11 mouse cellular contexts compared by ENCODE assay signal in the genomic region with DNA sequence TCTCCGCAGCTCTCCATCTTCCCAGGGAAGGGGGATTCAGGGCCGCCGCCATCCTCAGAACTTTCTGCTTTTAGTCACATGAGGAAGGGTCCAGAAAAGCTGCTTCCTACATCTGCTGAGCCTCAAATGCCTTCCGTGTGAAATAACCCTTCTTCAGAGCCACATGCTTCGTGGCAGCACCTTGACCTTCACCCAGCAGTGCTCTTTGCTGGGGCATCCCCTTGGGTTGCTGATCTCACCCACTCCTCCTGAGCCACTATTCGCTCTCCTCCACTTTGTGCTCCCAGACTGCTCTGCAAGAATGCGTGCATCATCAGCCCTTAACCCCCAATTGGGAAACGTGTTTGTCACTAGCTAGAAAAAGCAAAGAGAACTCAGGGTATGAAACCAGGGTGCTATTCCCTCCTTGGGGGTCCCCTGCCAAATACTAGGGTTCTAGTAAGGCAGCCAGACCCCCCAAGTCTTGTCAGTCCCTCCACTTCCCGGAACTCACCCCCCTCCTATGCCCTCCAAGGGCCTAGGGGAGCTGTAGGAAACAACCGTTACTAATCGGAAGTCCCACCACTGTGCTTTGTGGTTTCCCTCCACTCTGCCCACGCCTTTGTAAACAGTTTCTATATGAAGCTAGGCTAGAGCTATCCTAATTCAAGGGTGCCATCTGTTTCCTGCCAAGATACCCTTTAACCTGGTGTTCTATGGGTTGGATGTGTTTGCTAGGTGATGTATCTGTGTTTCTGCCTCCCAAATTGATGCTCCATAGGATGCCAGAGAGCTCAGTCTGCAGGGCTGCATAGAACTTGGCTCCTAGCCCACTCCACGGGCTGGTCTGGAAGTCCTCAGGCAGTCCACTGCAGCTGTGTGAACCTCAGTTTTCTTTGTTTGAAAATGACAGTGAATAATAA.
DNase-seq lines count a peak whose midpoint lies in the region; ATAC-seq and TF ChIP-seq lines count a peak whose summit lies in the region.
"Had no signal": no experiment of that assay in that cellular context is flagged by ENCODE, and none has a peak within 500 bp of the region (broad histone marks: within the 10 kb centered on the region; RNA-seq: fewer than 3 reads in every experiment).

No protein-coding gene starts in this region.

- no peak overlapping the region for H3K4me2 ChIP-seq in lung, embryonic 14.5 days
- H3K4me2 ChIP-seq in heart, embryonic 12.5 days: no peak overlapping the region
- H3K4me2 ChIP-seq: embryonic facial prominence, embryonic 15.5 days had no signal

- WGBS in lung, embryonic 14.5 days: 59% methylated on average over 13 of the region's 13 CpGs
- WGBS in heart, embryonic 12.5 days: 70% methylated on average over 13 of the region's 13 CpGs

- H3K27ac ChIP-seq in lung, embryonic 14.5 days (ENCODE audit: low read depth): peak overlapping the region; percentile 18; the same call in 1 of the 2 replicates
- H3K27ac ChIP-seq in heart, embryonic 12.5 days (ENCODE audit: poor library complexity, severe bottlenecking): no peak overlapping the region
- H3K27ac ChIP-seq: embryonic facial prominence, embryonic 15.5 days; macrophage had no signal

- H3K9me3 ChIP-seq in lung, embryonic 14.5 days (ENCODE audit: low read depth, low read length): no peaks in the 10 kb centered on the region
- H3K9me3 ChIP-seq in heart, embryonic 12.5 days (replicated peaks): no peaks in the 10 kb centered on the region
- H3K9me3 ChIP-seq: embryonic facial prominence, embryonic 15.5 days had no signal

- DNase-seq in lung, embryonic 14.5 days: peak; percentile 68
- DNase-seq in lung, postnatal 36 days: no peak
- DNase-seq in c-Kit-positive CD71-negative TER-119-negative erythroid progenitor cells, embryonic 14.5 days (ENCODE audit: low read depth): peak; percentile 31
- DNase-seq in lung, postnatal 25 days (ENCODE audit: low spot score): peak; percentile 16
- peak; percentile 55 for DNase-seq in thymus, postnatal 14 days
- no peak for DNase-seq in right cerebral cortex, postnatal 25 days
- DNase-seq: gastrocnemius, postnatal 25 days; kidney, postnatal 25 days had no signal

- no peaks in the 10 kb centered on the region for H3K36me3 ChIP-seq in lung, embryonic 14.5 days (ENCODE audit: insufficient read depth)
- no peaks in the 10 kb centered on the region for H3K36me3 ChIP-seq in heart, embryonic 12.5 days
- H3K36me3 ChIP-seq: embryonic facial prominence, embryonic 15.5 days had no signal

- peak; percentile 87 for ATAC-seq in lung, embryonic 14.5 days (ENCODE audit: insufficient read depth)
- ATAC-seq in heart, embryonic 12.5 days (ENCODE audit: insufficient number of reproducible peaks, low FRiP score): no peak

- TF ChIP-seq CTCF in lung, embryonic 14.5 days (IDR thresholded peaks at IDR 0.05; ENCODE audit: low read depth): no peak

- no peak overlapping the region for H3K9ac ChIP-seq in lung, embryonic 14.5 days
- no peak overlapping the region for H3K9ac ChIP-seq in heart, embryonic 12.5 days
- H3K9ac ChIP-seq: embryonic facial prominence, embryonic 15.5 days had no signal

- no peaks in the 10 kb centered on the region for H3K27me3 ChIP-seq in lung, embryonic 14.5 days (ENCODE audit: insufficient read depth, low read length)
- H3K27me3 ChIP-seq in heart, embryonic 12.5 days (replicated peaks): 0 out of 2 replicates have a peak, but pooled peaks cover 7% of the 10 kb centered on the region
- H3K27me3 ChIP-seq: embryonic facial prominence, embryonic 15.5 days had no signal

- H3K4me1 ChIP-seq in lung, embryonic 14.5 days (ENCODE audit: insufficient read depth): no peaks in the 10 kb centered on the region
- no peaks in the 10 kb centered on the region for H3K4me1 ChIP-seq in heart, embryonic 12.5 days (replicated peaks)

- H3K4me3 ChIP-seq in lung, embryonic 14.5 days (ENCODE audit: low read depth, low read length): no peak overlapping the region
- H3K4me3 ChIP-seq in heart, embryonic 12.5 days: no peak overlapping the region
- H3K4me3 ChIP-seq: embryonic facial prominence, embryonic 15.5 days had no signal

Comparison
In these comparisons a context has a peak if more than half of its experiments do, and no peak if none do; other contexts are left out.
1. DNase-seq: peak in lung, embryonic 14.5 days (single experiment), c-Kit-positive CD71-negative TER-119-negative erythroid progenitor cells, embryonic 14.5 days (single experiment), lung, postnatal 25 days (single experiment) and thymus, postnatal 14 days (single experiment); none in lung, postnatal 36 days (single experiment) and right cerebral cortex, postnatal 25 days (single experiment).